Mouse (Mus musculus): ENCODE data around the gene Nlgn3.

Gene Nlgn3

GRCm38 (mm10) chrX:101299055-101299454, at the start of gene Nlgn3:
Gene Nlgn3 (plus strand): TSS chrX:101299168.
- DNase-seq, result peak; percentile 14

- peak; percentile 90 for DNase-seq
These were observed 44.8 kb upstream of the Nlgn3 start, which contains the start of gene Foxo4 for GRCm38 (mm10) chrX:101253952-101254729. Gene Foxo4 (plus strand): TSS chrX:101254528.

- DNase-seq, result peak; percentile 33
These were observed 44.2 kb upstream of the Nlgn3 start for GRCm38 (mm10) chrX:101254740-101255139.

GRCm38 (mm10) chrX:101256603-101257002, 42.4 kb upstream of the Nlgn3 start:
- peak; percentile 53 for DNase-seq

- DNase-seq, result peak; percentile 27
These were observed 38.3 kb upstream of the Nlgn3 start for GRCm38 (mm10) chrX:101260441-101261325.

- no peak for DNase-seq
These were observed 35.1 kb upstream of the Nlgn3 start, which contains the start of gene Gm614 for GRCm38 (mm10) chrX:101263892-101264291. Gene Gm614 (minus strand): TSS chrX:101263992.

GRCm38 (mm10) chrX:101266631-101267030, 32.3 kb upstream of the Nlgn3 start:
- no peak for DNase-seq

- no peak for DNase-seq
These were observed 30.8 kb upstream of the Nlgn3 start, which contains the start of gene Il2rg for GRCm38 (mm10) chrX:101268025-101268754. Gene Il2rg (minus strand): TSS chrX:101268255.

GRCm38 (mm10) chrX:101268755-101269124, 30.2 kb upstream of the Nlgn3 start, which contains the start of gene Gm20489:
Gene Gm20489 (minus strand): TSS chrX:101269023.
- DNase-seq, result no peak

GRCm38 (mm10) chrX:101273410-101273809, 25.6 kb upstream of the Nlgn3 start:
- DNase-seq, result no peak

GRCm38 (mm10) chrX:101273875-101274738, 24.9 kb upstream of the Nlgn3 start, which contains the start of gene Med12:
Gene Med12 (plus strand): TSS chrX:101274030.
- DNase-seq, result peak; percentile 95

GRCm38 (mm10) chrX:101282813-101283212, 16.2 kb upstream of the Nlgn3 start:
- DNase-seq, result no peak

GRCm38 (mm10) chrX:101285534-101285933, 13.4 kb upstream of the Nlgn3 start:
- DNase-seq, result peak; percentile 80

GRCm38 (mm10) chrX:101285953-101286670, 12.9 kb upstream of the Nlgn3 start:
- no peak for DNase-seq

- peak; percentile 74 for DNase-seq
These were observed 11.4 kb upstream of the Nlgn3 start for GRCm38 (mm10) chrX:101287543-101287942.

GRCm38 (mm10) chrX:101288432-101288831, 10.5 kb upstream of the Nlgn3 start:
- peak; percentile 37 for DNase-seq

GRCm38 (mm10) chrX:101289037-101289436, 9.9 kb upstream of the Nlgn3 start:
- DNase-seq, result no peak

GRCm38 (mm10) chrX:101290111-101290510, 8.9 kb upstream of the Nlgn3 start:
- DNase-seq, result peak; percentile 41

- DNase-seq, result no peak
These were observed 782 bp downstream of the Nlgn3 start for GRCm38 (mm10) chrX:101299473-101300426.
